Mouse (Mus musculus) neural tube, embryonic 14.5 days (tissue): ENCODE data around the gene Stil. TPM values are rescaled to one million over a fixed set of nuclear protein-coding genes. Genes with fewer than 3 reads are reported as not detected.

ENCODE experiments used
- ATAC-seq: fragments of 200-750 bp; cut with Nextera tagmentation; 2 replicates; pipeline ENCODE4 v1.8.0; 2017; ENCODE audit warnings: low read depth, mild to moderate bottlenecking, moderate TSS enrichment, moderate library complexity
- H3K27ac ChIP-seq: fragments of 300-500 bp; sonication (generic); 2 replicates; pipeline ENCODE4 v1.5.1; 2014; ENCODE audit warnings: low read depth, mild to moderate bottlenecking, control low read depth, low read length, moderate library complexity, mixed read lengths
- H3K27me3 ChIP-seq: fragments of 300-500 bp; sonication (generic); 2 replicates; pipeline ENCODE4 v1.6.1; 2014; ENCODE audit warnings: low read length; ENCODE audit not compliant: control insufficient read depth, insufficient read depth
- H3K36me3 ChIP-seq: fragments of 300-500 bp; sonication (generic); 2 replicates; pipeline ENCODE4 v1.6.1; 2014; ENCODE audit warnings: low read length, mixed read lengths; ENCODE audit not compliant: control insufficient read depth, insufficient read depth
- H3K4me1 ChIP-seq: fragments of 300-500 bp; sonication (generic); 2 replicates; pipeline ENCODE4 v1.6.1; 2014; ENCODE audit warnings: low read length; ENCODE audit not compliant: control insufficient read depth, insufficient read depth
- H3K4me2 ChIP-seq: fragments of 300-500 bp; sonication (generic); 2 replicates; pipeline ENCODE4 v1.6.1; 2014; ENCODE audit warnings: mild to moderate bottlenecking, low read depth, low read length, control low read depth
- H3K4me3 ChIP-seq: fragments of 300-500 bp; sonication (generic); 2 replicates; pipeline ENCODE4 v1.5.1; 2014; ENCODE audit warnings: low read depth, low read length, control low read depth, mixed read lengths
- H3K9ac ChIP-seq: fragments of 300-500 bp; sonication (generic); replicated peaks from 2 replicates; pipeline ENCODE4 v1.6.1; 2014; ENCODE audit warnings: low read depth, mild to moderate bottlenecking, control low read depth, low read length, mixed read lengths
- H3K9me3 ChIP-seq: fragments of 300-500 bp; sonication (generic); 2 replicates; pipeline ENCODE4 v1.6.1; 2016; ENCODE audit warnings: low read length; ENCODE audit not compliant: control insufficient read depth
- WGBS: fragments of 180-500 bp; shearing (Covaris S2); extraction: QIAGEN DNeasy Blood & Tissue Kit; methylation state at CpG from one replicate; pipeline ENCODE4 v1.1.7; 2014; 5-methylcytosine and 5-hydroxymethylcytosine counted together
- polyA plus RNA-seq: library from polyadenylated mRNA; unstranded; fragments of >200 nt; fragmentation: Nextera tagmentation; extraction: Ambion mirVana; gene quantifications from 2 replicates; pipeline ENCODE4 v1.2.1, GENCODE M21; 2014

The Stil gene
- polyA plus RNA-seq, 1 experiment from 2014 or later, result 1.3 TPM

DNA sequence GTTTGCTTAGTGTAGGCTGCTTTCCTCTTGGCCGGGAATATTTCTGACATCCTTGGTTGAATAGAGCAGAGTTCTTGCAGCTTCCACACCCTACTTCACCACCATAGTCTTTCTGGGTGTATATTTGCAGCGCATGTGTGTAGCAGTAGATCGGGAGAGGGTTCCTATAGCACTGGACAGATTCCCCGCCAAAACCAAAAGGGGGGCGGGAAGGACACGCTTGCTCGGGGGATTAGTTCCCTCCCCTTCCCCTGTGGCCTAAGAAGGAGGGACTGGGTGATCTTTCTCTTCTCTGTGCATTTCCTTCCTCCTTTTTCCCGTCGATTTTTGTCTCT lies 62.5 kb downstream of the Stil start:
- Histone ChIP-seq H3K36me3 (no peaks in the 10 kb centered on the region), H3K4me1 (0 out of 2 replicates have a peak, but pooled peaks cover 7% of the 10 kb centered on the region), H3K9ac (no peak overlapping the region), H3K9me3 (no peaks in the 10 kb centered on the region), H3K4me2 (peak overlapping the region; percentile 91), H3K27ac (no peak overlapping the region), H3K27me3 (peaks cover 63% of the 10 kb centered on the region), H3K4me3 (peak overlapping the region; percentile 41; the same call in 1 of the 2 replicates)
- 2% methylated on average over 9 of the region's 9 CpGs for WGBS
- ATAC-seq, result no peak

DNA sequence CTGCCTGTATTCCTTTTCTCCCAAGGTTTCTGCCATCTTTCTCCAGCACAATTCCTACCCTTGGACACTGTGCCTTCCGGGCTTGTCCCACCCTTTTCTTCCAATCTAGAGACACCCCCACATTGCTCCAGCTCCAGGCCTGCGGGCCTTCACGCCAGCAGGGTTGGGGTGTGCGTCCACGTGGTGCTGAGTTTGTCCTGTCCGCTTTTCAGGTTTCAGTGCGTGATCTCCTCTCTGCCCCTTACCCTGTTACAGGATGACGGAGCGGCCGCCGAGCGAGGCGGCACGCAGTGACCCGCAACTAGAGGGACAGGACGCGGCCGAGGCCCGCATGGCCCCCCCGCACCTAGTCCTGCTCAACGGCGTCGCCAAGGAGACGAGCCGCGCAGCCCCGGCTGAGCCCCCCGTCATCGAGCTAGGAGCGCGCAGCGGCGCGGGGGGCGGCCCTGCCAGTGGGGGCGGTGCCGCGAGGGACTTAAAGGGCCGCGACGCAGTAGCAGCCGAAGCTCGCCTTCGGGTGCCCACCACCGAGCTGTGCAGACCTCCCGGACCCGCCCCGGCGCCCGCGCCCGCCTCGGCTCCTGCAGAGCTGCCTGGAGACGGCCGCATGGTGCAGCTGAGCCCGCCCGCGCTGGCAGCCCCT lies 63.0 kb downstream of the Stil start:
- H3K9ac ChIP-seq, result peak overlapping the region; percentile 55
- H3K4me3 ChIP-seq, result peak overlapping the region; percentile 41
- peaks cover 63% of the 10 kb centered on the region for H3K27me3 ChIP-seq
- ATAC-seq, result peak; percentile 87
- no peaks in the 10 kb centered on the region for H3K9me3 ChIP-seq
- no peaks in the 10 kb centered on the region for H3K36me3 ChIP-seq
- peak overlapping the region; percentile 91 for H3K4me2 ChIP-seq
- no peak overlapping the region for H3K27ac ChIP-seq
- 0 out of 2 replicates have a peak, but pooled peaks cover 7% of the 10 kb centered on the region for H3K4me1 ChIP-seq
- under 1% methylated on average over 48 of the region's 58 CpGs for WGBS

DNA sequence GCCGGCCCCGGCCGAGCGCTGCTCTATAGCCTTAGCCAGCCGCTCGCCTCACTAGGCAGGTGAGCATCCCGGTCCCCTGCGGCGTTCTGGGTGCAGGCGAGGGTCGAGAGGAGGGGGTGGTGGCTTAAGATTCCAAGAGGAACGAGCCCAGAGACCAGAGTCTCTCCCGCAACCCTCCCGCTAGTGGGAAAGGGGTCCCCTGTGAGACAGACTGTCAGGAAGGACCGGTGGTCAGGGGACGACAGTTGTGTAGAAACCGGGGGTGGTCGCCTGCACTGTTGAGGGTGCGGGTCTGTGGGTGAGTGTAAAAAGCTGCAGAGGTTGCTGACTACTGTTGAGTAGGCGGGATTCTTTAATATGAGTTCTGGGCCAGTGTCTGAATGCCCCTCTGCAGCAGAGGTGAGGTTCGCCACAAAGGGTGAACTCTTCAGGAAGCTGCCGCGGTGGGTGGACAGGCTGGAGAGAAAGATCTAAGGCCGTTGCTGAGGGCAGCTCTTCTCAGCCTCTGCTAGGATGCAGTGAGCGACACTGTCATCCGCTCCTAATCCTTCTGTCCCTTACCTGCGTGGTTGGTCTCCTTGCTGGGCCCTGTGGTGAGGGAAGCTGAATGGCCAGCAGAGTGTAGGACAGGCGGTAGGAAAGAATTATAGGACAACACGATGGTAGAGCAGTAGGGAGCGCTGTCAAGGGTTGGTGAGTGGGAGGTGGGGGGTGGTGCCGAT lies 63.7 kb downstream of the Stil start:
- H3K27ac ChIP-seq, result no peak overlapping the region

DNA sequence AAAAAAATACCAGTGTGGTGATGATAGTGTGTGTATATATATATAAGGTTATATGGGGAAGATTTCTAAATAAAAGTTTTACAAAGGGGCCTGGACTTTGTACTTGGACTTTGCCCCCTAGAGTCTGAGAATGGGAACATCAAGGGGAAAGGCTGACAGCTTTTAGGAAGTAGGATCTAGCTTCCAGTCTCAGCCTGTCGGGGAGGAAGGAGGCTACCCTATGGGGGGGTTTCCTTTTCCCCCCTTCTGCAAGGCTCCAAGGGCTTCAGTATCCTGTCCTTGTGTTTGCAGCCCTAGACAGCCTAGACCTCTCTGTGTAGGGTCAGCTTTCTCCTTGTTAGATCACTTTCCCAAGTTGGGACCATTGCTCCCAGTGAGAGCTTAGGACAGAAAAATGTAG lies 71.7 kb downstream of the Stil start:
- WGBS, result 75% methylated on average over 1 of the region's 1 CpGs
- Histone ChIP-seq H3K4me2 (no peak overlapping the region), H3K4me1 (no peaks in the 10 kb centered on the region), H3K27me3 (peaks cover under 1% of the 10 kb centered on the region; the same call in 1 of the 2 replicates), H3K36me3 (no peaks in the 10 kb centered on the region), H3K4me3 (no peak overlapping the region), H3K27ac (no peak overlapping the region), H3K9me3 (no peaks in the 10 kb centered on the region), H3K9ac (no peak overlapping the region)
- no peak for ATAC-seq

More for the DNA sequence above, 63.7 kb downstream of the Stil start:
- peak overlapping the region; percentile 91 for H3K4me2 ChIP-seq
- H3K27me3 ChIP-seq, result peaks cover 62% of the 10 kb centered on the region
- no peaks in the 10 kb centered on the region for H3K36me3 ChIP-seq
- 0 out of 2 replicates have a peak, but pooled peaks cover 7% of the 10 kb centered on the region for H3K4me1 ChIP-seq
- H3K9me3 ChIP-seq, result no peaks in the 10 kb centered on the region
- WGBS, result 1% methylated on average over 31 of the region's 31 CpGs
- peak overlapping the region; percentile 55 for H3K9ac ChIP-seq
- H3K4me3 ChIP-seq, result peak overlapping the region; percentile 41
- ATAC-seq, result peak; percentile 12; the same call in 1 of the 2 replicates

DNA sequence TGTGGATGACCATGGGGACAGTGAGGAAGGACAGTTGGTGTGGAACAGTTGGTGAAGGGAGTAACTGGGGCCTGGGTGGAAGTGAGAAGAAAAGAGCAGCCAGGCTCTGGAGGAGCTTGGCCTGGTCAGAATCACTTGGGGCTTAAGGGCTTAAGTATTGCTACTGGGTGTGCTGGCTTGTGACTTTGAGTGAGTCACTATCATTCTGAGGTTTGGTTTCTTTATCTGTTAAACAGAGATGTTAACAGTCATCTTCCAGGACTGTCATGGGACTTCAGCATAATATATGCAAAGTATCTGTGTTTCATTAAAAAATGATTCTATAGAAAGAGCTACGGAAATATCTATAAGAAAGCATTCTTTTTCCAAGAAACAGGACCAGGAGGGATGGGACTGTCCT lies 74.8 kb downstream of the Stil start:
- H3K4me1 ChIP-seq, result peaks cover 9% of the 10 kb centered on the region; the same call in 1 of the 2 replicates
- no peak overlapping the region for H3K9ac ChIP-seq
- H3K27me3 ChIP-seq, result no peaks in the 10 kb centered on the region
- WGBS, result 94% methylated on average over 1 of the region's 1 CpGs
- no peaks in the 10 kb centered on the region for H3K36me3 ChIP-seq
- no peak overlapping the region for H3K4me3 ChIP-seq
- no peak for ATAC-seq
- H3K4me2 ChIP-seq, result no peak overlapping the region
- no peak overlapping the region for H3K27ac ChIP-seq
- no peaks in the 10 kb centered on the region for H3K9me3 ChIP-seq

DNA sequence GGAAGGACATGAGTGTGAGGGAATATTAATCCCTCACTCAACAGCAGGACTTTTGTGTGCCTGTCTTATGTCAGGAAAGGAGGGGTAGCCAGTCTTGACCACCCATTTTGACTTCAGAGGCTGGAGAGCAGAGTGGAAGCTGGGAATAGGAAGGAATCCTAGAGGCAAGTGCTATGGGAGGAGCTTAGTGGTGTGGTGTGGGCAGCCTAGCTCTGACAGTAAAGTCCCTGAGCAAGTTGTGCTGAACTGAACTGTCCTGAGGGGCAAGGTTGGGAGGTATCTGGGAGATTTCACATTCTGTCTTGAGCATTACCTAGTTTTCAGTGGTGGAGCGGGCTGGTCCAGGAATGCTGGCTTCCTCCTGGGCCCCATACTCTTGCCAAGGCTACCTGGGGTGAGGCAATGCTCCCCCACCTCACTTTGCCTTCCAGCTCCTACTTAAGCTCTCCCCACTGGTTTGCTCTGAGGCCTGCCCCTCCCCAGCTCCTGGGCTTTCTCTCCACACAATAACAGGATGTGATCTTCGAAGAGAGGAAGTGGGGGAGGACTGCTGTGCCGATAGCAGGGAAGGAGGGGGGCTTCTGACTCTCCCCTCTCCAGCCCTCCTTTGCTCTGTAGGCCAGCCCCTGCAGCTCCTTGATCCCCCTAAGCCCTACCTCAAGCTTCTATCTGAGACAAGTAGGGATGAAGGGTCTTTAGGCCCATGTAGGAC lies 75.4 kb downstream of the Stil start:
- H3K27ac ChIP-seq, result no peak overlapping the region
- H3K4me3 ChIP-seq, result no peak overlapping the region
- no peaks in the 10 kb centered on the region for H3K36me3 ChIP-seq
- no peaks in the 10 kb centered on the region for H3K9me3 ChIP-seq
- no peak overlapping the region for H3K4me2 ChIP-seq
- 67% methylated on average over 3 of the region's 3 CpGs for whole genome bisulfite sequencing
- no peaks in the 10 kb centered on the region for H3K27me3 ChIP-seq
- no peak overlapping the region for H3K9ac ChIP-seq
- no peak for ATAC-seq
- peaks cover 11% of the 10 kb centered on the region; the same call in 1 of the 2 replicates for H3K4me1 ChIP-seq

DNA sequence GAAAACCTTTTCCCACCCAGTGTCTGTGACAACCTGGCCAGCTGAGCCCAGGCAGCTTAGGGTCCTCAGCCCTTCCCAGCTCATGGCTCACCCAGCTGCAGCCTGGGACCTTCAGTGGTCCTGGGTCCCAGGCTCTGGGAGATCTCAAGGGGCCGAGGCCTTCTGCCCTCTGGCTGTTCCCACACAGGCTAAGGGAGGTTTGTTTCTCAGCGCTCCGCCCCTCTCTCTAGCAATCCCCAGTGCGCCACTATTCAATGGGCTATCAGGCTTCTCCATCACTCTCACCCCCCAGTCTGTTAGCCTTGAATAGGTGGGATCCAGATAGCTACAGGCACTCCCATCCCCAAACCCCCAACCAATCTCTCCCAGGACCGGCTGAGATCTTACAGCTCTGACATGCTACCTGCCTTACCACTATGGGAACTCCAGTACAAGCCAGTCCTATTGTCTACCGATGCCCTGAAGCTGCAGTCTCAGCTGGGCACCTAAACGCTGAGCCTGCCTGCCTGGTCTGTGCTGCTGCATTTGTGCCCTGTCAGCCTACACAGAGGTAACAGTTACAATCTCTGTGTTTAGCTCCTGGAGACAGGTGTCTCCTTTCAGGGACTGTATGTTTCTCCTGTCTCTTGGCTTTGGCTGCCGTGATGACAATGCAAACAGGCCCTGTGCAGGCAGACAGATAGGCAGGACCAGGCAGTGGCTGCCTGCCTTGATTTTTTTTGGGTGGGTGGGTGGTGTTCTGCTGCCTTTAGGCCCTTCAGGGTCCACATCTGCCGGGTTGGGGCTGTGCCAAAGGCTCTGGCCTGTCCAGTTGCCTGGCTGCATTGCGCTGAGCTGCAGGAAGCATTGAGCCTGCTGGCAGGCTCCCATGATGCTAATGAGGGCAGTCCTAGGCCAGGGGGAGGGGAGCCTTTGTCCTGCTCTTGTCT lies 79.2 kb downstream of the Stil start:
- WGBS, result 9% methylated on average over 10 of the region's 10 CpGs
- ATAC-seq, result peak; percentile 90
- no peak overlapping the region for H3K4me2 ChIP-seq

DNA sequence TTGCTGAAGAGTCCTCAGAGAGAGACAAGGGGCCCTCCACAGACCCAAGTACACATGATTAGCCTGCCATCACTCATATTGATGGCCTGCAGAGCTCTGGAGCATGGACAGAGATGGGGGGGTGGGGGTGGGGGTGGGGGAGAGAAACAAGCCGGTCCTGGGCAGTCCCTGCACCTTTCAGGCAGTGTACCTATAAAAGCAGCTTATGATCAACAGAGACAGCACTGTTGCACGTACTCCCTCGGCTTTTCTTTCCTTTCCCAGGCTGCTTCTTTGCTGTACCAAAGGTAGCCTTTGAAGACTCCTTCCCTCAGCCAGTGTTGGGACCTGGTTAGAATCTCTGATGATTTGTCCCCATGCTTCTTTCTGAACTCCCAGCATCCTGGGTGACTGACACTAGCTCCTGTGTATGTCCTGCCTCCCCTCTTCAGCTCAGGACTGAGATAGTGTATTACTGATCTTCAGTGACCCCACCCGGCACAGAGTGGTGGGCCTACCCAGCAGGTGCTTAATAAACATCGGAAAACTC lies 79.9 kb downstream of the Stil start:
- Histone ChIP-seq H3K27ac (no peak overlapping the region), H3K4me2 (no peak overlapping the region), H3K9me3 (no peaks in the 10 kb centered on the region), H3K4me3 (no peak overlapping the region), H3K9ac (0 out of 2 replicates have a peak overlapping the region, but pooled peaks have one; percentile 21), H3K36me3 (no peaks in the 10 kb centered on the region), H3K27me3 (no peaks in the 10 kb centered on the region), H3K4me1 (peaks cover 11% of the 10 kb centered on the region; the same call in 1 of the 2 replicates)
- ATAC-seq, result 0 out of 2 replicates have a peak, but pooled peaks have one; percentile 3
- WGBS, result 7% methylated on average over 5 of the region's 5 CpGs

More for the DNA sequence above, 79.2 kb downstream of the Stil start:
- H3K9ac ChIP-seq, result 0 out of 2 replicates have a peak overlapping the region, but pooled peaks have one; percentile 21
- H3K4me1 ChIP-seq, result peaks cover 11% of the 10 kb centered on the region; the same call in 1 of the 2 replicates
- no peaks in the 10 kb centered on the region for H3K27me3 ChIP-seq
- H3K4me3 ChIP-seq, result no peak overlapping the region
- no peaks in the 10 kb centered on the region for H3K9me3 ChIP-seq
- no peaks in the 10 kb centered on the region for H3K36me3 ChIP-seq
- 0 out of 2 replicates have a peak overlapping the region, but pooled peaks have one; percentile 39 for H3K27ac ChIP-seq
